Mouse (Mus musculus) thymus, postnatal 25 days (tissue): ENCODE measurements at regions not wholly inside any gene's neighbourhood (a gene's known extent, or its start where the extent isn't known, plus 50 kb on each side); places are given as distances from the start of the nearest gene placed in this dataset.

Experiments
- DNase-seq: peaks from one replicate; pipeline ENCODE4 v3.0.0; 2022

DNA sequence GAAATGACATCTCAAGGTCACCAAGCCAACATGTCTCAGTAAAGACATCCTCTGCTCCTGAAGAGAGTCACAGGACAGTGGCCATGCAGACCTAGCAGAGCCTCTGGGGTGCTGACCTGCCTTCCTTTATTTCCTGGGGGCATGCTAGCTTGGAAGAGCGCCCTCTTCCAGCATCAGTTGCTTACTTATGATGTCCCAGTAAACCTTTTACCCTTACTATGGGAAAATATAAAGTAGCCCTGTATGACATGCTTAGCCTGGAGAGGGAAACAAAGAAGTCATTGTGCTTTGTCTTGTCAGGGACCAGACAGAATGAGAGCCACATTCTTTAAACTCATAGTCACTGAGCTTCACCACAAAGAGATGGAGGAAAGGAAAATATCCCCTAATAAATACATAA, 82.9 kb downstream of the Postn start:
- DNase-seq = no peak

DNA sequence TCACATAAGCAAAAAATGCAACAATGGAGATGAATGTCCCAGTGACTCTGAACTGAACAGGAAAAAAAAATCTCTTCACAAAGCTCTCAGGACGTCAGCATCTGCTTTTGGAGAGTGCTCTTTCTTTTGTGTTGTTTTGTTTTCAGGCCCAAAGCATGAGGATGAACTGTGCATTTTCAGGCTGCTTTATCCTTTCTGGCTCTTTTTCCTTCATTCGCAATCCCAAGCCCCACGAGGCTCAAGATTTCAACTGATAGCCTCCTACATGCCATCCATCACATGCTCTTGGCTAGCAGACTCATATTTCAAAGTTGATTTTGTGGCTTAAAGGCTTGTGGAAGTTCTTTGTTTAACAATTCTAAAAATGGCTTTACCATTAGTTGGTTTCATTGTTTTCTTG, 86.0 kb downstream of the Postn start:
- DNase-seq = no peak

DNA sequence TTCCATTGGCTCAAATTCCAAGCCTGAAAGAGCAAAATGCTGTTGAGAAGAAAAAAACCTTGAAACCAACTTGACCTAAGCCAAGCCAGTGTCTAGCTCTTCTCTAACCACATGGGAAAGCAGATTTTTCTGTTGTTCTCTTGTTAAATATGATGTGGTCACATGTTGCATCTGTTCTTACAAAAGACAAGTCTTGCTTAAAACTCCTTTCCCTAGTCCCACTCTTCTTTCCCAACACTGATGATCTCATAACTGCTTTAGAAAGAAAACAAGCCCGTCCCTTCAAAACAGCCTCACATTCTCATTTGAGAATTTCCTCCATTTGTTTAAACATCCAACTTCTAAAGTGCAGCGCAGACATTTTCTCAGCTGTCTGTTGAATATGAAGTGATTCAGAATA, 96.5 kb downstream of the Postn start:
- DNase-seq = no peak

DNA sequence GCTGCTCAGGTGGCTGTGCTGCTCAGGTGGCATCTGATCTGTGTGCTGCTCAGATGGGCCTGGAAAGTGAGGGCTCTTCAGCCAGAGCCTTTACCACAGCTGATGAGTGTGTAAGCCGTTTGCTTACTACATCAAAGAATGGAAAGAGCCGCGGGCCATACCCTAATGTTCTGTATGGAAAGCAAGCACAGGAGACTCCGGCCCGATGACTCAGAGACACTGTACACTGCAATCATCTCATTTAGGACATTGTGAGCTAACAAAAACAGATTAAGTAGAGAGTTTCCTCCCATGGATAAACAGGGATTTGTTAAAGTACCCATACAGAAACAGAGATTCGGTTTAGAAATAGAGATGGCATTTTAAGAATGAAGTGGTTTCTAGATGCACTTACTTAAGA, 100.5 kb downstream of the Postn start:
- no peak for DNase-seq

DNA sequence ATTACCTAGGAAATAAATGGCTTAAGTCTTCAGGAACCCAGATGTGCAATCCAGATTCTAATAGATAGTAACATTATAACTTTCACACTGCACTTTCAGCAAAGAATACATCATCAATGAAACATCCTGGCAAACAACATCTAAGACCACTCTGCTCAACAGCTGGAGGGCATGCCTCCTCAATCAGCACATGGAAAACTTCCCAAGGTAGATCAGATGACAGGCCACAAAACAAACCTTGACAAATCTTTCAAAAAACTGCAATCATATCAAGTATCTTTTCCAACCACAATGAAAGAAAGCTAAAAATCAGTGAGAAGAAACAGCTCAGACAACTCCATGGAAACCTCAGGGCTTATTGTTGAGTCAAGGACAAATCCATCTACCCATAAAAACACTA, 105.2 kb downstream of the Postn start:
- no peak for DNase-seq

DNA sequence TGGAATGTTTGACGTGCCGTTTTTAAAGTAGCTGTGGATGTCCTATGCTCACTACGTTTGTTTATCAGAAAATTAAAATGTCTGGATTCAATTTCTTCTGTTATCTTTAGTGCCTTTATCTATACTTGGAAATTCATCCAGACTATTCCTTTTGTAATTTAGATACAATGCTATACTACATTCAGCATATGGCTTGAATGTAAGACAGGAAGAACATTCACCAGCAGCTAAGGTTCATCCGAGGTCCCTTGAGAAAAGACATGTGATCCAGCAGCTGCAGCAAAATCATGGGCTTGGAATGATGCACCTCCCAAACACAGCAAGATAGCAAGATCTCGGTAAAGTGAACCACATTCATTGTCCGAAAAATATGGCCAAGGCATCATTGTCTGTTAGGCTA, 113.3 kb downstream of the Postn start:
- DNase-seq = no peak

DNA sequence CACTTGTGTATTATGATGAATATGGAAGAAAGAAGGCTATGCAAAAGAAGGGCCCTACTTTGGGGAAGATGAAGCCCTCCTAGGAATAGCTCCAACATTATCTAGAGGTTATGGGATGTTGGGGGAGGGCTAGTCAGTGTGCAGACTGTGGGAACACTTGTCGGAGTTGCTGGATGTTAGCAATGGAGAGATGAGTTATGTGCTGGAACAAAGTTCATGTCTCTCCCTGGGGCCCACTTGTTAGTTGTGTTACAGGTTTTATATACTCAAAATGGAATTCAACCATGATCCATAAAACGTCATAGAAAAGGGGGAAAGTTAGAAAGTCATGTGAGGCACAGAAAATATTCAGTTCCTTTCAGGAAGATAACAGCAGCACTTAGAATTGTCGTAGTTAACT, 115.0 kb downstream of the Postn start:
- no peak for DNase-seq

DNA sequence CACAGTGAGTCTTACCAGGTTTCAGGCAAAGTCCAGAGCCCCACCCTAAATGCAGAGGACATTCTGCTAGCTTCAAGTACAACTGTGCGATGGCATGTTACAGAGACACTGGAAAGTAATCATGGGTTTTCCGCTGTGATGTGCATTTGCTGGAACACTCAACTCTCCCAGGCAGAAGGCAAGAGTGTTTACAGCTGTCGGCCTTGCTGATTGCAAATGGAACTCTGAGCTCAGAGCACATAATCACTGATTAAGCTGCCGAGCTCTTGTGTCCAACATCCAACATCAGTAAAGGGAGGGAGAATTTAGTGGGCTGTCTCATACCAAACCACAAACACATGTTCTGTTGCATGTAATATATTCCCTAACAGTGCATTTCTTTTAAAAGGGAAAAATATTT, 117.1 kb downstream of the Postn start:
- DNase-seq = no peak

DNA sequence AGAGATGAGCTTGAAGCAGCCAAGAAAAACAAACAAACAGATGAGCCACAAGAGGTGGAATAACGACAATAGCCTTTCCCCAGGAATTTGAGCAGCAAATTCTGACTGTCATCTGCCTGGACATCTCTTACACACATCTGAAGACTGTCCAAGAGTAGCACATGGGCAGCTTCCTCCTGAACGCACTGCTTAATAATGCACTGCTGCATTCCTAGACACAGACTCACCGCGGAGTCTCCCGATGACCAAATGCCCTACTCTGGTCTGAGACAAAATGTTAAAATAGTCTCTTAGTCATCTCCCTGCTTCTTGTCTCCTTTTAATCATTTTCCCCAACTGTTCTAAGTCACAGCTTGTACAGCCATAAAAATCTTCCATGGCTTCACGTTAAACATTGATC, 119.3 kb downstream of the Postn start:
- DNase-seq = no peak

DNA sequence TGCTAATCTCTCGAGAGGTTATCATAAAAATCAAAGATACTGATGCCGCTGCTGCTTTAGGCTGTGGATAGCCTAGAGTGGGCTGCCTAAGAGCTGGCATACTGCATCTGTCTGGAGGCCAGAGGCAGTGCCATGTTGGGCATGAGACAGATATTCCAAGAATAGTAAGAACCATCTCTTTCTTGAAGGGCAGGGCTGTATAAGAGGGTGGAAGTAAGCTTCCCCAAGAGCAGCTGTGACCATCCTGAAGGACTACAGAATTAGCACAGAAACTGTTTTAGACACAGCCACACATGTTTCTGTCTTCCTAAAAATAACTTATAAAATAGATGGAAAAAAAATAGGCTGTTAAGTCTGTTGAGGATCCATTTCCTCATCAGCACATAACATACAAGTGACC, 126.4 kb downstream of the Postn start:
- no peak for DNase-seq

DNA sequence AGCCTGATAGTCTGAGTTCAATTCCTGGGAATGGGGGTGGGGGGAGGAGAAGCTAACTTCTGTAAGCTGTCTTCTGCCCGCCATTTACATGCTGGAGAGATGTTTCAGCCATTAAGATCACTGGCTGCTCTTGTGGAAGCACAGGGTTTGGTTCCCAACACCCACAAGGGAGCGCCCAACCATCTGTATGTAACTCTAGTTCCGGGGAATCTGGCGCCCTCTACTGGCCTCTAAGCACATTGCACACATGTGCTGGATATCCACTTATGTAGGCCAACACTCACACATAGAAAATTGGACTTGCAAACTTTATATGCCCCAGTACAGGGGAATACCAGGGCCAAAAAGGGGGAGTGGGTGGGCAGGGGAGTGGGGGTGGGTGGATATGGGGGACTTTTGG, 126.9 kb downstream of the Postn start:
- no peak for DNase-seq

DNA sequence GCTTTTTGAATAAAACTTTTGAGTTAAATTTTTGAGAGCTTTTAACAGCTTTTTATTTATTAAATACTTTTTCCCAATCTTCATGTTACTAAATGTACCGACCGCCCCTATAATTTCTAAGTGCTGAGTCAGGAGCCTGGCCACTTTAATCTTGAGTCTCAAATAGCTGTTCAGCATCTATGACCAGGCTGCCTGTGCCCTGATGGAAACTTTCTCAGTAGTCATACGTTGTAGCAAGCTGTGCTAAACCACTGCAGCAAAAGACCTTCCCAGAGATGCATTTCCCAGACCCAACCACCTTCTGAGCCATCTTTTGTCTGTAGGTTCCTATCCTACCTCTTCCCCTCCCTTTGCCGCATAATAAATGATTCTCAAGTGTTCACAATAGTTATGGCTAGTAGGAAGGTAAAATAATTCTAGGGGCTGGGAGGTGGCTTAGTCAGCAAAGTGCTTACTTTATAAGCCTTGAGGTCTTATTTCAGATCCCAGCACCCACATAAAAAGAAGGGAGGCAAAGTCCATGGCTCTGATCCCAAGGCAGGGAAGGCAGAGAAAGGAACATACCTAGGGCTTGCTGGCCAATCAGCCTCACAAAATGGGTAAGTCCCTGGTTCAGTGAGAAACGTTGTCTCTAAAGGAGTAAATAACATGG, 129.5 kb downstream of the Postn start:
- DNase-seq = no peak

DNA sequence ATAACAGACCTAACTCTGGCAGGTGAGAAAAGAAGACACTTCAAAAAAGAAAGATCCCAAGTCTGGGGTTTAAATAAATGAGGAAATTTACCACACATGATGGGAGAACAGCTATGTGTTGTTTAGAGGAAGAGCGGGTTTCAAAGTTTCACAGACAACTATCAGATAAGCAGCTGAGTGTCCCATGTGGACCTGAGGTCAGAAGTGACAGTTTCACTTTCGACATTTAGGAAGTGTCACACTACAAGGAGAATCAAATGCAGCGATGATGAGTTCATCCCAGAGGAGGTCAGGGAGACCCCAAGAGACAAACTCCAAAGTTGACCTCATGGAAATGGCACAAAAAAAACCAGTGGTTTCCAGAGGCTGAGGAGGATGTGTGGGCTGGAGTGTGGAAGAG, 132.7 kb downstream of the Postn start:
- DNase-seq = no peak

DNA sequence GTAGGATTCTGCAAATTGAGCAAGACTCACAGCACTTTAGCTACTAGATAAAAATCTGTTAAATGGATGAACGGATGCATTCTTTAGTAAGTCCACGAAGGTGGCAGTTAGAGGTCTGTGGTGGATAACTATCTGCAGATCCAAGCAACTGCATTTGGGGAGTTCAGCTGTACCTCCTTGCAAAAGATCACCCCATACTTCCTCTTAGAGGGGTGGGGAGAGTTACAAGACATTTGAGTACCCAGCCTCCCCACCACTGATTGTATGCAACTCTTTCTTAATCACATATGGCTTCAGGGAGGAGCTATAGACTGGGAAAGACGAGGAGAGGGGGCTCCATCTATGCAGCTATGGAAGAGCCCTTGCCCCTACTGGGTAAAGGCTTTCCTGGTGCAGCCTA, 144.1 kb downstream of the Postn start:
- DNase-seq = no peak

DNA sequence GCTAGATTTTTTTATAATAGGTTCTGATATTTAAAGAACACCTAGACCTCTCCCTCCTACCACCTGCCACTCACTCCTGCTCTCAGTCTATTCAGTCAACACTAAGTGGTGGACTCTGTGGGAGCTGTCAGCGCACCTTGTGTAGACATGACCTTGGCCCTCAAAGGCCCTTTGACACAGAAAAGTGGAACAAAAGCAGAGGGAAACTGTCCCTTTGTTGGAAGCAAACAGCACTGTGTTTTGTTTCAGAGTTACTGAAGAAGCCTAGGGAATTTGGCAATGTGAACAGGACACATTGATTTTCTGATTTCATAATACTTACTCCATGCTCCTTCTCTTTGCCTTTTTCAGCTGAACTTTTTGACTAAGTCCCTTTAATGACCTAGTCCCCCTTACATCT, 146.7 kb downstream of the Postn start:
- no peak for DNase-seq

DNA sequence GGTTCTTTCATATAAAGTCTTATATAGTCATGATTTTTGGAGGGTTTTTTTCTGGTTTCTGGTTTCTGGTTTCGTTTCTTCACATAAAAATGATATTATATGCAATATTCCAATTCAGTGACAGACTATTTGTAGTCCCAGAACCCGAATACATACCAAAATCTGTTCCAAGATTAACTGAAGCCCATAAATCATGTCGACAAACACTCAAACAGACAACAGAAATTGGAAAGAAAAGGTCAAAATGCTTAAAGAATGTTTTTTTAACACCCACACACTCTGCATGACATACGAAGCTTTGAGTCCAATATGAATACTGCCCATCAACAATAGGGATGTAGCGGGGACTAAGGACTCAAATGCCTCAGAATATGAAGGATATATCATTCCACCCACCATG, 148.0 kb downstream of the Postn start:
- no peak for DNase-seq

DNA sequence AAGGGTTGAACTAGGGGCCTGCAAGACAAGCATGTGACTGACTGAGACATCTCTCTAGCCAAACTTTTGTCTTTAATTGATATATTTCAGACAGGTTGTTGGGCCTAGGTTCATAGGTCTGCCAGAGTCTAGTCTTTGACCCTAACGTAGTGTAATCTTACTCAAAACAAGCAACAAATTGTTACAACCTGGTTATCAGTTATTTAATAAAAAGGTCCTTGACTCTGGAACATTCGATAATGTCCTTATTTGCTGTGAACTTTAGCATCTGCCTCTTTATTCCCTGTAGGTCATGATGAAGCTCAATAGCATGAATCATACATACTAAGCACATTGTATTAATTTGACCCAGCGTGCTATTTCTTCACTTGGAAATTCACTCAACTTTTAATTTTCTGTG, 156.3 kb downstream of the Postn start:
- DNase-seq = no peak

DNA sequence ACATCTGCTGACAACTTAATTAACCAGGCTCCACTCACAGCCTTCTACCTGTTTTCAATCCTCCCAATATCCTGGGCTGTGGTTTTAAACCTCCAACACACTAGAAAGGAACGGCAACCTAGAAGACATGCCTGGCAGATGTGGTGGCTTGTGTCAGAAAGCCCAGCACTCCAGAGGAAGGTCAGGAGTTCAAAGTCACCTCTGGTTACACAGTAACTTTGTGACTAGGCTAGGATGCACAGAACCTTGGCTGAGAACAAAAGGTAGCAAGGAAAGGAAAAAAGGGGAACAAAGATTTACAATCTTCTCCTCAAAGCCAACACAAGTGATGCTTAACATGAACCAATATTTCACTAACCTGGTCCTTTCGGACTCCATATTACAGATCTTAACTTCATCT, 161.8 kb downstream of the Postn start:
- no peak for DNase-seq

DNA sequence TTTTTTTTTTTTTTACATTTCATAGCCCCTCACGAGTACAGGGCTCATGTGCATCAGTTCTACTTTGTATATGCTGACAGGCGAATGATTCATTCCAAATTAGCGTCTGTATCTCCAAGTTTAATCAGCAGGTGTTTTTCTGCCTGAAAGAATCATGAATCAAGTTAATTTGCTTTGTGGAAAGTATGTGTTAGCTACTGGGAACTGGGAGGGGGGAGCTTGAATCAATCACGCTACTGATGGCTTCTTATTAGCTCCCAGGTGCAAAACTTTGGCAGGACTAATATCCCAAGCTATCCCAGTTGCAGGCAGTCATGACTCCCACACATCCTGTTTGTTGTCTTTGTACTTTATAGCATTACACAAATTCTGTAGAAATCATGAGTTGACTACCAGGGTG, 165.7 kb downstream of the Postn start:
- no peak for DNase-seq

DNA sequence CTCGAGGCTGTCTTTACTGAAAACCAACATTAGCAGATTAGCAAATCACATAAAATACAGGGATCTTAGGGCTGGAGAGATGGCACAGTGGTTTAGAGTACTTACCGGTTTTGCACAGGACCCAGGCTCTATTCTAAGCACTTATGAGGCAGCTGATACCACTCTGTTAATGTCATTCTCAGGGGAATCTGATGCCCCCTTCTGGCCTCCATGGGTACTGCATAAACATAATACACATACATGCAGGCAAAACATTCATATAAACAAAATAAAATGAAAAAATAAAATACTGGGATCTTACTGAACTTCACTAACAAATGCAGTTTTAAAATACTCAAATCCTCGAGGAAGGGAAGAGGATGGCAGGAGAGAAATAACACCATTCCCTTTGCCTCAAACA, 164.3 kb upstream of the Supt20 start:
- DNase-seq = no peak

DNA sequence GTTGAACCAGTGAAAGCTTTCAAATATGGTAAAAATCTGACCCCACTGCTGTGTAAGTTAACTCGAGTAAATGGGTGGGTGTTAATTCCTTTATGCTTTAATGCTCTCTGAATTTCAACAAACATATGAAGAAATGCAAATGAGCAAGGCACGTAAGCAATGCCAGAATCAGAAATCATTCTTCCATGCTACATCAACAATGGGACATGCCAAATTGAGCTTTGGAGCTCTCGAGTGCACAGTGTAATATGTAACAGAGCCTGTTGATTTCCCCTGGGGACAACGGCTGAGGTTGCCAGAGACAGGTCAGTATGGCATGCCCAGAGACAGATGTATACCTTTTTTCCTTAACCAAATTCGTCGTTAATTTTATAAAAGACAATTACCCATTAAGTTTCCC, 162.4 kb upstream of the Supt20 start:
- no peak for DNase-seq

DNA sequence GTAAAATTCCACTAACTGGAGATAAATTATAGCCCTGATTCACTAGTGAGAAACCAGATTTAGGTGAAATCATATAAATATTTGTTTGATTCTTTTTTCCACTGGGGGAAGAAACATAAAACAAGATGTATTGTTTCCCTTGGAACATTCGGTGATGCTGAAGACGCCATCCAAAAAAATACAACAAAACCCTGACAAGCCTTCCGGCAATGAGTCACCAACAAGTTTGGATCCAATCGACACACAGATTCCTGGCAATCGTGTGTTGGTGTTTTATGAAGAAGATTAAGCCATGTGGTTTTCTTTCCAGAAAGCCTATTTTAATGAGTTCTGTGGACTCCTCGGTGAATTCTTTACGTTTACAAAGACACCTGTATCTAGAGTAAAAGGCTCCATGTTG, 157.2 kb upstream of the Supt20 start:
- DNase-seq = no peak

DNA sequence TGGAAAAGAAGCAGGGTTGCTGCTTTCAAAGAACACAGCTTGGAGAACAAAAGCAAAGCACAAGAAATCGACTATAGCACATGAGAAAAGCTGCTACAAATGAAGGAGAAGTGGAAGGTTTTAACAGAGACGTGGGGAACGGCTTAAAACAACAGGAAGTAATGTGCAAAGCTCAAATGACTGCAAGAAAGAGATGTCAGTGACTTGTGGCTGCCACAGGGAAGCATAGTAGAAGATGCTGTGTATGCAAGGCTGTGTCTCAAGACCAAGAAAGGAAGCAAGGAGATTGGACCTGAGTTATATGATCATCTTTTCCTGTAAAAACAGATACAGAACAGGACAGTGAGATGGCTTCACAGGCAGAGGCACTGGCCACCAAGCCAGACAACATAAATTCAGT, 154.6 kb upstream of the Supt20 start:
- DNase-seq = no peak

DNA sequence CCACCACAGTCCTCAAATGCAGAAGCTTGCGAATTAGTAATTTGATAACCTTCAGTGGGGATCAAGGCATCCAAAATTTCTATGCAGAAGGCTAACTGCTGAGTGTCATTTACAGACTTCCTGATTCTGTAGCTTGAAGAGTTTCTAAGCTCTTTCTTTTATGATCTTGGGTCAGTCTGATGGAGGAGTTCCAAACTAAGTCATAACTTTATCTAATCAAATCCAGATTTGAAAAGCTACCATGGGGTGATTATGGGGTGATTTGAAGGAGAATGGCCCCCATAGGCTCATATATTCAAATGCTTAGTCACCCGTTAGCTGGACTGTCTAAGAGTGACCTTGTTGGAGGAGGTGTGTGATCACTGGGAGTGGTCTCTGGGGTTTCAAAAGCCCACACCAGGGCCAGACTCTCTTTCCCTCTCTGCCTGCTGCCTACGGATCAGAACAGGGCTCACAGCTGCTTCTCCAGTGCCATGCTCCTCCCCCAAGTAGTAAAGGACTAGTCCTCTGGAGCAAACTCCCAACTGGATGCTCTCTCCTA, 152.0 kb upstream of the Supt20 start:
- DNase-seq = no peak

DNA sequence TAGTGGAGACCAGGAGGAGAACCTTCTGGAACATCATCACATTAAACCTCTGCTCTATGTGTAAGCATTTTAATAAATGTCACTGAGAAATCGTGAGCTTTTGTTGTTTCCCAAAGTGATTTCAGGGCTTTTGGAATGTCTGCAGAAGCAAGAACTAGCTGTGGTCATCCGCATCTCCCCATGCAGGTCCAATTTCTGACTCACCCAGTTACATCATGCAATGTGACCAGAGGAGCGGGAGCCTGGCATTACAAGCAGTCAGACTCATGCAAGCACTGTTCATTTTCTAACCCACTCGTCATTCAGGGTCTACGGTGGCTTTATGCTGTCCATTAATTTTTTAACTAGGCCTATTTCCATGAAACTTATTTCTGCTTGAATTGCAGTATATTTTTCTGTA, 151.2 kb upstream of the Supt20 start:
- no peak for DNase-seq

DNA sequence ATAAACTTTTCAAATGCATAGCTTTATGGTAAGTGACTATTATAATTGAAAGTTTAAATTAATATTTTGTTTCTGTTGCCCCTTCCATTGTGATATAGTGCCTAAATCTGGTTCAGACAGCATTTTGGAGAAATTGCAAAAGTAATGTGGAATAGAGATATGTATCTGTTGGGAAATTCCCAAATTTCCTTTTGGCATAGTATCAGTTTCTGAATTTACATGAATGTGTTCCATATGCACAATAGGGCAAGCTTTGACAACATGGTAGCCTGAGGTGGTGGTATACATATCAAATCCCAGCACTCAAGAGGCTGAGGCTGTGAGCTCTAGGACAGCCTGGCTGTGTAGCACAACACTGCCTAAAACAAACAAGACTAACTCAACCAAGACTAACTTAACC, 147.2 kb upstream of the Supt20 start:
- no peak for DNase-seq
